Mouse (Mus musculus) lung, adult 2 months (tissue): ENCODE measurements around the gene Dap.

Experiments
- CTCF ChIP-seq: fragments of 200-500 bp; IDR thresholded peaks from 2 replicates; pipeline ENCODE4 v1.5.1; 2011; ENCODE audit warnings: mild to moderate bottlenecking, low read length, control low read depth; ENCODE audit not compliant: insufficient read depth
- POLR2A ChIP-seq: fragments of 200-500 bp; IDR thresholded peaks from 2 replicates; pipeline ENCODE4 v1.6.1; 2011; ENCODE audit warnings: low read depth, mild to moderate bottlenecking, control low read depth, low read length, borderline replicate concordance; ENCODE audit errors: extremely low read depth

DNA sequence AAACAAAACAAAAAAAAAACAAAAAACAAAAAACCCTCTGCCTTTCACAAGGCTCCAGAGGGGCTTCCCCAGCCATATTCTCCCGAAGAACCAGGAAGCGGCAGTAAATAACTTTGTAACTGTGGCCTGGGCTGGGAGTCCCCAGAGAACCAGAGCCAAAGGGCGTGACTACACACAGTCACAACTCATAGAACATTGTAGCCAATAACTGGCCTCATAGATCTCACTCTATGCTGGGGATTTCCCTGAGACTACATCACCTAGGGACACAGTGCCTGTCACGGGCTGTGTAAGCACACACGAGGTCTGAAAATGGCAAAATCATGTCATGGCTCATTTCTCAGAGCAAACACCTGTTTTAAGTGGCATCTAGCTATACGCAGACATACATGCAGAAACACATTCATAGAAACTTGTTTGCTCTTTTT lies 55.5 kb downstream of the Dap start:
- TF ChIP-seq POLR2A (no peak), CTCF (no peak)
